Mouse (Mus musculus) gastrocnemius, postnatal 36 days (tissue): Measurements from ENCODE around the gene Abca7. TPM values are rescaled to one million over a fixed set of nuclear protein-coding genes. Genes with fewer than 3 reads are reported as not detected.
A peak's percentile ranks its signal among the peaks of the same experiment; 100 is the strongest.

Source experiments
- DNase-seq, 2 experiments: peaks; one replicate each; pipeline ENCODE4 v3.0.0; 2022
- intact Hi-C: fragments of 180-260 bp; cut with DNase I; formaldehyde crosslinking; loops from one replicate; pipeline ENCODE4 v1.15.1; 2025
- total RNA-seq, 2 experiments: library from RNA; stranded (reverse); gene quantifications; 2 replicates each; pipeline ENCODE4 v1.2.3; 2021

The Abca7 gene
- total RNA-seq, 2 experiments from 2014 or later: 5.4 to 5.8 TPM

DNA sequence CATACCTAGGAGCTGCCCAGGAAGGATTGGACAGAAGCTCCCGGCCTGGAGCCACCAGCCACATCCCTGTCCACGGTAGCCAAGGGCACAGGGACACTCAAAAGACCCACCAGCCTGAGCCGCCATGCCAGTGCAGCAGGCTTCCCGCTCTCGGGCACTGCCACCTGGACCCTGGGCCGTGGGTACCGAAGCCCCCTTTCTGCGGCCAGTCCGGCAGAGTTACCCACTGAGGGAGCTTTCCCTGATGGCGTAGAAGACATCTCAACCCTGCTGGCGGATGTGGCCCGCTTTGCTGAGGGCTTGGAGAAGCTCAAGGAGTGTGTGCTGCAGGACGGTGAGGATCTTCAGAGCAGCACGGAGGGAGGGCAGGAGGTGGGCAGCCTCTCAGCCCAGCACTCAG, 21.5 kb downstream of the Abca7 start:
- intact Hi-C loops: no loop called here
- no peak for DNase-seq

DNA sequence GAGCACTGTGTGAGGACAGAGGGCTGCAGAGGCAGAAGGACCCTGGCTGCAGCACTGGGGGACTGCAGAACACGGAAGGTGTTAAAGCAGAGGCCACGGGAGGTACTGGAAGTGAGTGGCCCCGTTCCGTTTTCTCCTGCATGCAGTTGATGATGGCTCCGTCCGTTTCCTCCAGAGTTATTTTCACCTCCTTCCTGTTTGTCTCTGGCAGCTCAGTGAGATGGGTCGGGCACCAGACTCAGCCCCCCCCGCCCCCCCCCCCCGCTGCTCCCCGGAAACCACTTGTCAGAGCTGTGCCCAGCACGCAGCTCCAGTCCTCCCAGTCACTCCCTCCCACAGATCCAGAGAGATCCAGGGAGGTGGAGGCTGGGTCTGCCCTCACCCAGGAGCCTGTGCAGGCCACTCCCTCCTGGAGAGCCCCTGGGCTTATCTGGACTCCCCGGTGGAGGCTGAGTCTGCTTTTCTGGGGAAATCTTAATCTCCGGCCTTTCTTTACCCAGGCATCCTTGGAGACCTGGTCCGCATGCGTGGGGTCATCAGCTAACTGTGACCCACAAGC, 22.5 kb downstream of the Abca7 start:
- no peak for DNase-seq
- intact Hi-C loops: no loop called here

- intact Hi-C loops: no loop called here
- DNase-seq: no peak
Observed at GRCm38 (mm10) chr10:80019471-80020131, 23.3 kb downstream of the Abca7 start.

DNA sequence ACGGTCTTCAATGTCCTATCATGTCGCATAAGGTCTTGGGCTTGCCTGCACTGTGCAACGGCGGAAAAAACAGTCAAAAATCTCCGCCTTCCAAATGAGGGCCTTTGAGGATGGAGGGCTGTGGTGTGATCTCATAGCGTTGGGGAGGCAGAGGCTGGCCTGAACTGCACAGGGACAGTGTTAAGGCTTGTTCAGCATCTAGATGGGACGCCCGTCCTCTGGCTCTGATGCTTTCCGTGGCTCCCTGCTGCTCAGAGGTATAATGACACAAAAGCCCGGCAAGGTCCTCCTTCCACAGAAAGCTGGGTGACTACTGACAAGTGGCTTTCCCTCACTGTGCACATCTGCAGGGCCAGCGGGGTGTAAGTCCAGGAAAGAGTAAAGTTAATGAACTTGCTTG, 23.9 kb downstream of the Abca7 start:
- intact Hi-C loops: no loop called here
- no peak for DNase-seq

- intact Hi-C loops: no loop called here
Observed at GRCm38 (mm10) chr10:80020603-80021319, 24.5 kb downstream of the Abca7 start.

GRCm38 (mm10) chr10:80021320-80021641, 25.0 kb downstream of the Abca7 start:
- DNase-seq: no peak
- intact Hi-C loops: no loop called here

More at GRCm38 (mm10) chr10:80020603-80021319, 24.5 kb downstream of the Abca7 start:
- DNase-seq: no peak

- no peak for DNase-seq
- intact Hi-C loops: no loop called here
Observed at GRCm38 (mm10) chr10:80022164-80022563, 25.9 kb downstream of the Abca7 start.

GRCm38 (mm10) chr10:80022806-80023205, 26.5 kb downstream of the Abca7 start:
- intact Hi-C loops: no loop called here
- DNase-seq: no peak

GRCm38 (mm10) chr10:80023758-80024157, 27.5 kb downstream of the Abca7 start:
- intact Hi-C loops: no loop called here
- DNase-seq: no peak

DNA sequence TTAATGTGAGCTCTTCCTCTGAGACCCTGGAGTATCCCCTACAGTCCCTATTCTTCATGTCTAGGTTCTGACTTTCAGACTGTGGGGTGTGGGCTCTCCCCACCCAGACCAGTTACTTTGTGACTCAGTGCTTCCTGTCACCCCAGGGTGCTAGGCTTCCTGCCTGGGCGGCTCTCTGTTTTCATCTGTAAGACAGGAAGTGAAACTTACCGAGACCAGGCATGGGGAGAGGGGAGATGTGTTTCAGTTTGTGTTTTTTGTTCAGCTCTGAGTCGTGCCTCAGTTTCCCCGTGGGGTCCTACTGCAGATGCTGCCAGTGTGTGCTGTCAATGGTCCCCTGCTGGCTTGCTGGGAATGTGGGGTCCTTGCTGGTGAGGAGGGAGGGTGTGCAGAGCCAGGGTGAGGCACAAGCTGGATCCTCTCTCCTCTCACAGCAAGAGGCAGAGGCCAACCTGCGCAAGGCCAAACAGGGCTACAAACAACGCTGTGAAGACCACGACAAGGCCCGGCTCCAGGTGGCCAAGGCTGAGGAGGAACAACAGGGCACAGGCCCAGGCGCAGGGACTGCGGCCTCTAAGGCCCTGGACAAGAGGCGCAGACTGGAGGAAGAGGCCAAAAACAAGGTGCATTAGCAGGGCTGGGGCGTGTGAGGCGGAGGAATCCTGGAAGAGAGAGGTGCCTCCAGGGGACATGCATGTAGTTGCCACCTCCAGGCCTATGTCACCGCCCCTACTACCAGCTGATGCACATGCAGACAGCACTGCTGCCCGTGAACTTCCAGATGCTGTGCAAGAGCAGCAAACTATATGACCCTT, 28.1 kb downstream of the Abca7 start:
- DNase-seq: no peak
- intact Hi-C loops: no loop called here

DNA sequence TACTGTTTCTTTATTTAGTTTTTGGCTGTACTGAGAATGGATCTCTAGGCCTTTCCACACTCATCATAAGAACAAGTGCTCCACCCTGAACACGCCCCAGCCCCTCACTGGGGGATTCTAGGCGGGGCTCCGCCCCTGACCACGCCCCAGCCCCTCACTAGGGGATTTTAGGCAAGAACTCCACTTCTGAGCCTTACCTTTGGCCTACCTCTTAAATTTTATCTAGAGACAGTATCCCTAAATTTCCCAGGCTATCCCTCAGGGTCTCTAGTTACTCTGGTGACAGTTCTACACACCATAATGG, 28.7 kb downstream of the Abca7 start:
- intact Hi-C loops: no loop called here
- no peak for DNase-seq

DNA sequence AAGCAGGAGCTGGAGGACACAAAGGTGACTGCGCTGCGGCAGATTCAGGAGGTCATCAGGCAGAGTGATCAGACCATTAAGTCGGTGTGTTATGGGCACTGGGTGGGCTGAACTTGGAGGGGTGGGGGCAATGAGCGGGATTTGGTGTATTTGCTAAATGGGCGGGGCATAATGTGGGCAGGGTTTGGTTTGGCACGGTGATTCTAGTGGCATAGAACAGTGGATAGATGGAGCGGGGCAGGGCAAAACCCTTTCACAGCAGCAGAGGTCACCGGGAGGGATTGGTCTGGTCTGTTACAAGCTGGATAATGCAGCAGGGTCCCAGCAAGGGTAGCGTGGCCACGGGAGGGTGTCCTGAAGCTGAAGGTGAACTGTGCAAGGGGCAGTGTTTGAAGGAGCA, 29.2 kb downstream of the Abca7 start:
- intact Hi-C loops: no loop called here
- no peak for DNase-seq

GRCm38 (mm10) chr10:80025889-80026288, 29.6 kb downstream of the Abca7 start:
- DNase-seq: no peak
- intact Hi-C loops: no loop called here

GRCm38 (mm10) chr10:80027681-80028520, 31.6 kb downstream of the Abca7 start:
- intact Hi-C loops: no loop called here
- no peak for DNase-seq

- DNase-seq: no peak
- intact Hi-C loops: no loop called here
Observed at GRCm38 (mm10) chr10:80028521-80028846, 32.2 kb downstream of the Abca7 start.

DNA sequence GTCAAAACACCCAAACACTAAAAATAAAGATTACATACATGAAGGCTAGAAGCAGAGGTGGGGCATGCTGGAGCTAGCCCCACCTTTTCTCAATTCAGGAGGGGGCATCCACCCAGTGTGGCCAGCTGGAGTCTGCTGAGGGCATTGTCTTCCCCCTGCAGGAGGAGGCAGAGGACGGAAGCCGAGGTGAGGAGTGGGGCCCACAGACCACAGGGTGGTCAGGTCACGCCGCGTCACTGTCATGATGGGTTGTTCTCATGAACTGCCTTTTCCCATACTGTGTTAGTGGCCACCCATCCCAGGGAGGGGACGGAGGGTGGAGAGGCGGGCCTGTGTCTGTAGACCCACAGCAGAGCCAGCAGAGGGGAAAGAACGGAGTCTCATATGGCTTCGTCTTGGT, 33.9 kb downstream of the Abca7 start:
- intact Hi-C loops: loop anchor here (5.0 kb wide), 1 partner anchor 82 kb away; no protein-coding TSS in a partner anchor
- no peak for DNase-seq

DNA sequence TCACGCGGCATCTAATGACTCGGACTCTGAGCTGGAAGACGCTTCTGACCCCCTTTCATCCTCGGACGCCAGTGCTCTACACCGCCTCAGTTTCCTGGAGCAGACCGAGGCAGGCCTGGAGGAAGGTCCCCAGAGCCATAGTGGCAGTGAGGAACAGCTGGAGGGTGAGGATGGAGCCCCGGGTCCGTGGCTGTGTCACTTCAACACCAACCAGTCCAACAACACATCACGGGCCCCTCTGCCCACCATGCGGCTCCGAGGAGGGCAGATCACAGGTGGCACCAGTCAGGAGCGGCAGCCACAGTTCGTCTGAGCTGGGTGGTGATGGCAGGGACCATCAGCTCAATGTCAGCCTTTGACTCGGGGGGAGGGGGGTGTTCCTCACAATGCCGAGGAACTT, 34.4 kb downstream of the Abca7 start:
- no peak for DNase-seq
- intact Hi-C loops: loop anchor here (5.0 kb wide), 1 partner anchor 82 kb away; no protein-coding TSS in a partner anchor

- DNase-seq: peak in 1 of 2 experiments; percentile 39
- intact Hi-C loops: loop anchor here (5.0 kb wide), 1 partner anchor 79 kb away; no protein-coding TSS in a partner anchor
Observed at GRCm38 (mm10) chr10:80032799-80033480, 36.6 kb downstream of the Abca7 start.

DNA sequence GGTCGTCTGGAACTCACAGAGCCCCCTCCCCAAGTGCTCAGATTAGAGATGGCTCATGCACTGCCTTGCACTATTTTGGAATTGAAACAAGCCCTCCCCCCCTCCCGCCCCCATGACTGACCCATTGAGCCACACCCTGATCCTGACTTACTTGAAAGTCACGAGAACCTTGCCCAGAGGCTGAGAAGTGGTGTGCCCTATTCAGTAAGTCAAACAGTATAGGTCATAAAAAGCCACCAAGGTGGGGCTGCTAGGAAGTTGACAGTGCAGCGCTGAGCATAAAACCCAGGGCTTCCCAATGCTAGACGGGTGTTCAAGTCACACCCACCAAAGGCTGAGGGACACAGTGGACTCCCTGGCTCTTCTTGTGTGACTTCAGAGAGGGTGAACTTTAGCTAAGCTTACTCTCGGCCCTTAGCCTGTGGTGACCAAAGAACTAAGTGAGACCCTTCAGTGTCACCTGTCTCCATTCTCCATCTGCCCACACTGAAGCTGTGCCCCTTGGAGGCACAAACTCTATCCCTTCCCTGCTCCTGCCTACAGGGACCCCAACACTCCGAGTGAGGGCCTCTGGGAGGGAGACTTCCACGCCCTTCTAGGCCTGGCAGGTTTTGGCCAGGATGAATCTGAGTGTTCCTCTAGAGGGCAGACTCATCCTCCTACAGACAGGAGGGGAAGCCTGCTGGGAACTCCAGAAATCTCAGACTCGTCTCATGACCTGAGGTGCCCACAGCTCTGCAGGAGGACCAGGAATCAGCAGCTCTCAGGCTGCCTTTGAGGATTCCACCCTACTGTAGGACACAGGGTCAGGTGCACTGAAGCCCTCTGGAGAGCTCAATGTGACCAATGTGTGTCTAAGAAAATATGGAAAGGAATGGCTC, 37.5 kb downstream of the Abca7 start:
- intact Hi-C loops: loop anchor here (5.0 kb wide), 1 partner anchor 79 kb away; no protein-coding TSS in a partner anchor
- DNase-seq: no peak
